Mouse (Mus musculus) cerebellum, adult 2 months (tissue): ENCODE results near the gene Rbms1. TPM values are rescaled to one million over a fixed set of nuclear protein-coding genes. Genes with fewer than 3 reads are reported as not detected.

Experiments
- DNase-seq, 2 experiments: peaks; one replicate each; pipeline ENCODE4 v3.0.0; 2021
- H3K27ac ChIP-seq: fragments of 200-500 bp; 2 replicates; pipeline ENCODE4 v1.5.1; 2012; ENCODE audit warnings: low read length, control low read depth, inconsistent platforms; ENCODE audit not compliant: insufficient read depth
- H3K27me3 ChIP-seq: fragments of 200-500 bp; 2 replicates; pipeline ENCODE4 v1.6.1; 2012; ENCODE audit warnings: inconsistent platforms, mild to moderate bottlenecking, low read length, moderate library complexity; ENCODE audit not compliant: control insufficient read depth, insufficient read depth
- H3K4me1 ChIP-seq: fragments of 200-500 bp; 2 replicates; pipeline ENCODE4 v1.6.1; 2011; ENCODE audit warnings: low read length; ENCODE audit not compliant: control insufficient read depth, insufficient read depth
- H3K4me3 ChIP-seq: fragments of 200-500 bp; replicated peaks from 2 replicates; pipeline ENCODE3; 2011; ENCODE audit warnings: mild to moderate bottlenecking, low read depth, low read length, control low read depth; ENCODE audit not compliant: insufficient read depth
- CTCF ChIP-seq: fragments of 200-500 bp; IDR thresholded peaks from 2 replicates; pipeline ENCODE4 v1.5.1; 2011; ENCODE audit warnings: low read depth, mild to moderate bottlenecking, control low read depth, low read length, moderate library complexity, borderline replicate concordance; ENCODE audit not compliant: insufficient read depth
- POLR2A ChIP-seq: fragments of 200-500 bp; IDR thresholded peaks from 2 replicates; pipeline ENCODE4 v1.6.1; 2011; ENCODE audit warnings: low read length, control low read depth, borderline replicate concordance; ENCODE audit not compliant: insufficient read depth
- WGBS: fragments of 180-500 bp; shearing (Covaris S2); methylation state at CpG from one replicate; pipeline ENCODE4 v1.1.7; 2018; 5-methylcytosine and 5-hydroxymethylcytosine counted together
- polyA plus RNA-seq: library from polyadenylated mRNA; depleted of rRNA; stranded (reverse); fragments of >200 nt; gene quantifications from 2 replicates; pipeline ENCODE4 v1.2.3, GENCODE M21; 2012

Gene Rbms1
- polyA plus RNA-seq, 1 experiment = 23.5 TPM

GRCm38 (mm10) chr2:60880789-60881570 is 82.0 kb downstream of the Rbms1 start:
- H3K27ac ChIP-seq = peak overlapping the region; percentile 41; the same call in 1 of the 2 replicates
- TF ChIP-seq POLR2A (no peak), CTCF (no peak)
- peaks cover 3% of the 10 kb centered on the region; the same call in 1 of the 2 replicates for H3K4me1 ChIP-seq
- 4% methylated on average over 78 of the region's 104 CpGs for WGBS
- peak overlapping the region; percentile 85 for H3K4me3 ChIP-seq
- DNase-seq = peak; percentile 66 to 72
- H3K27me3 ChIP-seq = no peaks in the 10 kb centered on the region; the same call in 1 of the 2 replicates

- no peak for TF ChIP-seq CTCF
- no peak for TF ChIP-seq POLR2A
- 42% methylated on average over 14 of the region's 14 CpGs for WGBS
- no peak for DNase-seq
- H3K4me3 ChIP-seq = peak overlapping the region; percentile 85
- H3K27me3 ChIP-seq = no peaks in the 10 kb centered on the region; the same call in 1 of the 2 replicates
- peaks cover 3% of the 10 kb centered on the region; the same call in 1 of the 2 replicates for H3K4me1 ChIP-seq
- H3K27ac ChIP-seq = no peak overlapping the region
Measured at GRCm38 (mm10) chr2:60879966-60880788, 82.8 kb downstream of the Rbms1 start.

- Histone ChIP-seq H3K27ac (no peak overlapping the region), H3K4me3 (no peak overlapping the region), H3K27me3 (no peaks in the 10 kb centered on the region; the same call in 1 of the 2 replicates), H3K4me1 (peaks cover 3% of the 10 kb centered on the region; the same call in 1 of the 2 replicates)
- no peak for DNase-seq
- WGBS = 90% methylated on average over 5 of the region's 5 CpGs
- TF ChIP-seq CTCF (no peak), POLR2A (no peak)
Measured at GRCm38 (mm10) chr2:60879141-60879818, 83.7 kb downstream of the Rbms1 start.

DNA sequence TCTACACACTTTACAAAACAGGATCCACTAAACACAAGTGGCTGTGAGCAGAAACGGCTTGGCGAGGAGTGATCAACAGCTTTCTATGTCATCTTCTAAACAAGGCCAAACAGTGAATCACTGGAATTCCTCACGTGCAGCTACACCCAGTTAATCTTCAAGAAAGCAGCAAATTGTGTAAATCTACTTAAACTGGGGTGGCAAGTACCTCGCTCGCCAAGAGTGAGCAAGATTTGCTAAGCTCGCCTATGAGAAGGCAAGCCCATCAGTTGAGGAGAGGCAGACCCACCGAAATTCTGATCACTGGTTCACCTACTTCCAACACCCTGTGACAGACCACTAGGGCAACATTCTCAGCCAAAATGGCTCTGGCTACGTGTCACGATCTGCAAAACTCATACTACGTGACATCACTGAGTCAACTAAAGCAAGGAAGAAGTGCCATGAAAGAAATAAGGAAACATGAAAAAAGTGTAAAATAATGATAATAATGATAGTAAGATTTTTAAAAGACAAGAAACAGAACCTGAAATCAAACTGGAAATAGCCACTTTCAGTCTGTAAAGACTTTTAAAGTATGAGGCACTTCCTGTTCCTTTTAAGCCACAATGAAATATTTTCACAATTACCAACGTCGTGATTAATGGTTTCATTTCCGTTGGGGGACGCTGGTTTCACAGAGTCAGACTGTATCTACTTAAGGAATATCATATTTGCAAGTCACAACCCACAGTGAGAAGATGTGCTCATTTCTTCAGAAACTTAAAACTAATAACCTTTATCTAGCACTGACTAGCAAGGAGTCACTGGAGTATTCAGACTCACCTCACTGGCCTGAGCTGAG is 85.2 kb downstream of the Rbms1 start:
- peaks cover 3% of the 10 kb centered on the region; the same call in 1 of the 2 replicates for H3K4me1 ChIP-seq

GRCm38 (mm10) chr2:60876891-60877290 is 86.1 kb downstream of the Rbms1 start:
- no peak overlapping the region for H3K4me3 ChIP-seq
- H3K4me1 ChIP-seq = peaks cover 3% of the 10 kb centered on the region; the same call in 1 of the 2 replicates
- H3K27me3 ChIP-seq = no peaks in the 10 kb centered on the region; the same call in 1 of the 2 replicates
- no peak for DNase-seq
- TF ChIP-seq POLR2A = no peak
- TF ChIP-seq CTCF = no peak
- no peak overlapping the region for H3K27ac ChIP-seq
- 69% methylated on average over 2 of the region's 2 CpGs for WGBS

More for the DNA sequence above, 85.2 kb downstream of the Rbms1 start:
- Histone ChIP-seq H3K4me3 (no peak overlapping the region), H3K27me3 (no peaks in the 10 kb centered on the region; the same call in 1 of the 2 replicates), H3K27ac (no peak overlapping the region)
- WGBS = 88% methylated on average over 14 of the region's 14 CpGs
- TF ChIP-seq POLR2A (no peak), CTCF (no peak)
- no peak for DNase-seq

GRCm38 (mm10) chr2:60872095-60872811 is 90.7 kb downstream of the Rbms1 start:
- Histone ChIP-seq H3K4me1 (no peaks in the 10 kb centered on the region), H3K27ac (no peak overlapping the region), H3K27me3 (no peaks in the 10 kb centered on the region; the same call in 1 of the 2 replicates), H3K4me3 (no peak overlapping the region)
- DNase-seq = no peak
- no peak for TF ChIP-seq POLR2A
- no peak for TF ChIP-seq CTCF
- 69% methylated on average over 7 of the region's 7 CpGs for WGBS
